Mouse (Mus musculus): Measurements from ENCODE around the gene Cfb. TPM values are rescaled to one million over a fixed set of nuclear protein-coding genes. Genes with fewer than 3 reads are reported as not detected.
"Not testable (repeated sequence)": the region's sequence is repeated elsewhere in the genome, so short reads cannot be mapped to it uniquely, and the experiment has no call there.

Cfb gene
- polyA plus RNA-seq, 1 experiment: 1.1 TPM

DNA sequence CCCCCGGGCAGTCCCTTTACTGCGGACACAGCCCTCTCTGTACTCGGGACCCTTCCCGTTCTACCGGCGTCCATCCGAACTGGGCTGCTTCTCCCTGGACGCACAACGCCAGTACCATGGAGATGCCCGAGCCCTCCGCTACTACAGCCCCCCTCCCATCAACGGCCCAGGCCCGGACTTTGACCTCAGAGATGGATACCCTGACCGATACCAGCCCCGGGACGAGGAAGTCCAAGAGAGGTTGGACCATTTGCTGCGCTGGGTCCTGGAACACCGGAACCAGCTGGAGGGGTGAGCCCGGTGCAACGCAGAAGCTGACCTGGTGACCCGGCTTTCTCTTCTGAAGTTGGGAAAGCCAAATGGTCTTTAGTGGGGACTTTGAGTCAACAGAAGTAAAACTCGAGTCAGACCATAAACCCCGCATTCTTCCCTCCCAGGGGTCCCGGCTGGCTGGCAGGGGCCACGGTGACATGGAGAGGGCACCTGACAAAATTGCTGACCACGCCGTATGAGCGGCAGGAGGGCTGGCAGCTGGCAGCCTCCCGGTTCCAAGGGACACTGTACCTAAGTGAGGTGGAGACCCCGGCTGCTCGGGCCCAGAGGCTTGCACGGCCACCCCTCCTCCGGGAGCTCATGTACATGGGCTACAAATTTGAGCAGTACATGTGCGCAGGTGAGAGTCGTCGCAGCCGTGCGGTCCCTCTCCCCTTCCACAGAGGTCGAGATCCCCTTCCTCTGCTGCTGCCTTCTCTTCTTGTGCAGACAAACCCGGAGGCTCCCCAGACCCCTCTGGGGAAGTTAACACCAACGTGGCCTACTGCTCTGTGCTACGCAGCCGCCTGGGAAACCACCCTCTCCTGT is 24.6 kb downstream of the Cfb start:
- Histone ChIP-seq H3K27me3 (ENCODE audit: control insufficient read depth, insufficient read depth, low read length) (no peaks in the 10 kb centered on the region), H3K36me3 (ENCODE audit: control insufficient read depth, insufficient read depth, low read length) (peaks cover 1% of the 10 kb centered on the region; the same call in 1 of the 2 replicates), H3K4me1 (ENCODE audit: control insufficient read depth, insufficient read depth, low read length) (peaks cover 14% of the 10 kb centered on the region), H3K27ac (ENCODE audit: control insufficient read depth, insufficient read depth, low read depth, low read length) (peak overlapping the region; percentile 86), H3K4me3 (ENCODE audit: control insufficient read depth, low read depth, low read length) (peak overlapping the region; percentile 99)
- TF ChIP-seq POLR2A (IDR thresholded peaks at IDR 0.05; ENCODE audit: control insufficient read depth, low read depth, low read length) (no peak), CTCF (IDR thresholded peaks at IDR 0.05; ENCODE audit: control insufficient read depth, insufficient read depth, insufficient replicate concordance, low read depth, low read length) (no peak)

- H3K36me3 ChIP-seq (ENCODE audit: control insufficient read depth, insufficient read depth, low read length): peaks cover 1% of the 10 kb centered on the region; the same call in 1 of the 2 replicates
- H3K4me3 ChIP-seq (ENCODE audit: control insufficient read depth, low read depth, low read length): peak within 1 kb of the TSS; percentile 99
- no peaks in the 10 kb centered on the region for H3K27me3 ChIP-seq (ENCODE audit: control insufficient read depth, insufficient read depth, low read length)
- peak within 1 kb of the TSS; percentile 86 for H3K27ac ChIP-seq (ENCODE audit: control insufficient read depth, insufficient read depth, low read depth, low read length)
- H3K4me1 ChIP-seq (ENCODE audit: control insufficient read depth, insufficient read depth, low read length): peaks cover 14% of the 10 kb centered on the region
- TF ChIP-seq POLR2A (IDR thresholded peaks at IDR 0.05; ENCODE audit: control insufficient read depth, low read depth, low read length) (peak; percentile 51; the same call in 1 of the 2 replicates), CTCF (IDR thresholded peaks at IDR 0.05; ENCODE audit: control insufficient read depth, insufficient read depth, insufficient replicate concordance, low read depth, low read length) (no peak)
These were observed 25.5 kb downstream of the Cfb start, which contains the start of the genes Stk19 and Dxo for GRCm38 (mm10) chr17:34836856-34837221. Stk19 (minus strand) TSS chr17:34836945. Dxo (plus strand) TSS chr17:34837019.

- H3K4me3 ChIP-seq (ENCODE audit: control insufficient read depth, low read depth, low read length): peak overlapping the region; percentile 99
- H3K27ac ChIP-seq (ENCODE audit: control insufficient read depth, insufficient read depth, low read depth, low read length): peak overlapping the region; percentile 82
- H3K36me3 ChIP-seq (ENCODE audit: control insufficient read depth, insufficient read depth, low read length): peaks cover 1% of the 10 kb centered on the region; the same call in 1 of the 2 replicates
- peaks cover 14% of the 10 kb centered on the region for H3K4me1 ChIP-seq (ENCODE audit: control insufficient read depth, insufficient read depth, low read length)
- H3K27me3 ChIP-seq (ENCODE audit: control insufficient read depth, insufficient read depth, low read length): no peaks in the 10 kb centered on the region
- TF ChIP-seq POLR2A (IDR thresholded peaks at IDR 0.05; ENCODE audit: control insufficient read depth, low read depth, low read length) (no peak), CTCF (IDR thresholded peaks at IDR 0.05; ENCODE audit: control insufficient read depth, insufficient read depth, insufficient replicate concordance, low read depth, low read length) (no peak)
These were observed 26.0 kb downstream of the Cfb start for GRCm38 (mm10) chr17:34836155-34836855.

DNA sequence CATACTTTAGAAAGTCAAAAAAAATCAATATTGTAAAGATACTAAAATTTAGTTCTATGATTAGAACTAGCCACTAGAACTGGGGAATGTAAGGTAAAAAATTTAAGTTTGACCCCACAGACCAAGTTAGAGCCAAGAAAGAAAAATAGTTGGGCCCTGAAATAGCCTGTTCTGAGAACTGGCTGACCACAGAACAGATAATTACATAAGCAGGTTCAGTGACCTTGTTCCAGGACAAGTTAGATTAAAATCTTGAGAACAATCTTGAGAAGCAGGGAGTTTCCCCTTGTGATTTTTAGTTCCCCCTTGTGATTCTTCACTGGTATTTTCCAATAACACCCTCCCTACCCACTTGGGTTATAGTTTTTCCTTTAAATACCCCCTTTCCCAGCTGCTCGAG is 31.5 kb downstream of the Cfb start:
- not testable (repeated sequence) for H3K36me3 ChIP-seq (ENCODE audit: control insufficient read depth, insufficient read depth, low read length); H3K4me1 ChIP-seq (ENCODE audit: control insufficient read depth, insufficient read depth, low read length); H3K27me3 ChIP-seq (ENCODE audit: control insufficient read depth, insufficient read depth, low read length); H3K4me3 ChIP-seq (ENCODE audit: control insufficient read depth, low read depth, low read length); H3K27ac ChIP-seq (ENCODE audit: control insufficient read depth, insufficient read depth, low read depth, low read length)

DNA sequence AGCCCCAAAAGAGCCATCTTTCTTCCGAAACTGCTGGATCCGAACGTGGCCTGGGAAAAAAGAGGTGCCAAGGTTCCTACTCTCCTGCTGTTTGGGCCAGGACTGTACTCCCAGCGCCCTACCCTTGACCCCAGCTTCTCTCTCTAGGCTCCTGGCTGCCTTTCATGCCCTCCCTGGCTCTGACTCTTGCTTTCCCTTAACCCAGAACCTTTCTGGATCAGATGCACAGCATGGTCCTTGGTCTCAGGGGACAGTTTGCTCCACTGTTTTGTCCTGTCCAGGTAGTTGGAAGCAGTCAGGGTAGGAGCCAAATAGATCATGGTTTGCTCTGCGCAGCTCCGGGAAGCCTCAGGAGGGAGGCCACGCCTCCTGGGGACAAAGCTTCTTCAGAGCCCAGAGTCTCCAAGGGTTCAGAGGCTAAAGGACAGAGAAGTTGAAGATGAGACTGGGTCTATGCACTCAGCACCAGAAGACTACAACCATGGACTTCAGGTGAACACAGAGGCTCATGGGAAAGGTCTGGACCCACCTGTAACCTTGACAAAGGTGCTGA is 47.4 kb downstream of the Cfb start:
- no peak for TF ChIP-seq POLR2A (IDR thresholded peaks at IDR 0.05; ENCODE audit: control insufficient read depth, low read depth, low read length)
- TF ChIP-seq CTCF (IDR thresholded peaks at IDR 0.05; ENCODE audit: control insufficient read depth, insufficient read depth, insufficient replicate concordance, low read depth, low read length): no peak
- Histone ChIP-seq H3K27ac (ENCODE audit: control insufficient read depth, insufficient read depth, low read depth, low read length) (no peak overlapping the region), H3K4me1 (ENCODE audit: control insufficient read depth, insufficient read depth, low read length) (peaks cover 4% of the 10 kb centered on the region), H3K27me3 (ENCODE audit: control insufficient read depth, insufficient read depth, low read length) (no peaks in the 10 kb centered on the region), H3K36me3 (ENCODE audit: control insufficient read depth, insufficient read depth, low read length) (no peaks in the 10 kb centered on the region), H3K4me3 (ENCODE audit: control insufficient read depth, low read depth, low read length) (no peak overlapping the region)

DNA sequence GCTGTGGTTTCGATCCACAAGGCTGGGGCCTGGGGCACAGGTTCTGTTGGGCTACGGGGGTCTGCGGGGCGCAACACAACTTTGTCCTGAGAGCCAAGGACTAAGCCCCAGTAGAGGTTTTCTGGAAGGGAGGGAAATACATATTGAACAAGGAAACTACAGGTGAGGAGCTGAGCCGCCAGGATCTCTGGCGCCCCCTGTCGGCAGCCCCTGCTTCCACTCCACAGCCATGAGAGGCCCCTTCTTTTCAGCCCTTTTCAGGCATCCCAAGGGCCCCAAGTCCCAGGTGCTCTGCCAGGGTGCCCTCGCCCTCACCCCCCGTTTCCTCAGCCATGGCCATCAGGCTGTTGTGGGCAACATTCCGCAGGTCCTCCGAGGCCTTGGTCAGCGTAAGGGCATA is 48.6 kb downstream of the Cfb start:
- not testable (repeated sequence) for H3K27me3 ChIP-seq (ENCODE audit: control insufficient read depth, insufficient read depth, low read length); H3K27ac ChIP-seq (ENCODE audit: control insufficient read depth, insufficient read depth, low read depth, low read length); H3K36me3 ChIP-seq (ENCODE audit: control insufficient read depth, insufficient read depth, low read length); H3K4me1 ChIP-seq (ENCODE audit: control insufficient read depth, insufficient read depth, low read length); H3K4me3 ChIP-seq (ENCODE audit: control insufficient read depth, low read depth, low read length)
- peak; percentile 61 for TF ChIP-seq CTCF (IDR thresholded peaks at IDR 0.05; ENCODE audit: control insufficient read depth, insufficient read depth, insufficient replicate concordance, low read depth, low read length)

DNA sequence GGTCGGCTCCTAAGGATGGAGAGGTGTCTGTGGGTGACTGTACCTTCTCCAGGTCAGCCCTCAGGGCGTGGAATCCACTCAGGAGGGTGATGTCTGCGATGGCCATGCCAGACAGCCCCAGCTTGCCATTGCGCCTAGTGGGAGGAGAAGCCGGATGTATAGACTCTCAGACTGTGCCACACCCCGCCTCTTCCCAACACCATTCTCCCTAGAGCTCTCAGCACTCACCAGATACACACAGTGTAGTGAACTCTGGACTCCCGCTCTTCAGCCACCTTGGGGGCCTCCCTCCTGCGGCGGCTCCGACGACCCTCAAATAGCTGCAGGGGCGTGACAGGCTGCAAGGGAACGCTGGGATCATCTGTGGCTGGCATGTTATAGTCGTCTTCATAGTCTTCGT is 51.0 kb downstream of the Cfb start:
- H3K27ac ChIP-seq (ENCODE audit: control insufficient read depth, insufficient read depth, low read depth, low read length): no peak overlapping the region
- TF ChIP-seq CTCF (IDR thresholded peaks at IDR 0.05; ENCODE audit: control insufficient read depth, insufficient read depth, insufficient replicate concordance, low read depth, low read length): no peak
- TF ChIP-seq POLR2A (IDR thresholded peaks at IDR 0.05; ENCODE audit: control insufficient read depth, low read depth, low read length): no peak
- H3K4me3 ChIP-seq (ENCODE audit: control insufficient read depth, low read depth, low read length): no peak overlapping the region
- H3K36me3 ChIP-seq (ENCODE audit: control insufficient read depth, insufficient read depth, low read length): no peaks in the 10 kb centered on the region
- no peaks in the 10 kb centered on the region for H3K27me3 ChIP-seq (ENCODE audit: control insufficient read depth, insufficient read depth, low read length)
- H3K4me1 ChIP-seq (ENCODE audit: control insufficient read depth, insufficient read depth, low read length): peaks cover 4% of the 10 kb centered on the region

DNA sequence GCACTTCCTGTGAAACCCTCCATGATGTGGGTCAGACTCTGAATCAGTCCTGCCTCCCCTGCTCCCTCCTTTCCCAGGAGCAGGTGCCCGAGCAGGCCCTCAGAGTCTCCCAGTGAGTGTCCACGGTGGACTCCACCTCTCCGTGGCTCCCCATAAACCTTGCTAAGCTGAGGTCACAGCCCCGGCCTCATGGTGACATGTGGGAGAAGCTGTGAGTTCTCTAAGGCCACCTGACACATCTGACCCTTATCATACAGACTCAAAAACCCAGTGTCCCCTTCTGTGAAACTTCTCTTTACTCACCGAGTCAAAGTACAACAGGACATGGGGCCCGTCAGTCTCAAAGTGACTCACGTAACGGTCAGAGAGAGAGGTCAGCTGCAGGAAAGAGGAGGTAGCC is 51.5 kb downstream of the Cfb start:
- not testable (repeated sequence) for H3K4me3 ChIP-seq (ENCODE audit: control insufficient read depth, low read depth, low read length); H3K36me3 ChIP-seq (ENCODE audit: control insufficient read depth, insufficient read depth, low read length)

GRCm38 (mm10) chr17:34810411-34810810 is 51.9 kb downstream of the Cfb start:
- H3K4me3 ChIP-seq (ENCODE audit: control insufficient read depth, low read depth, low read length); H3K27ac ChIP-seq (ENCODE audit: control insufficient read depth, insufficient read depth, low read depth, low read length); H3K4me1 ChIP-seq (ENCODE audit: control insufficient read depth, insufficient read depth, low read length): not testable (repeated sequence)

More for the DNA sequence above, 51.5 kb downstream of the Cfb start:
- not testable (repeated sequence) for H3K4me1 ChIP-seq (ENCODE audit: control insufficient read depth, insufficient read depth, low read length); H3K27ac ChIP-seq (ENCODE audit: control insufficient read depth, insufficient read depth, low read depth, low read length); H3K27me3 ChIP-seq (ENCODE audit: control insufficient read depth, insufficient read depth, low read length)

More at GRCm38 (mm10) chr17:34810411-34810810, 51.9 kb downstream of the Cfb start:
- not testable (repeated sequence) for H3K27me3 ChIP-seq (ENCODE audit: control insufficient read depth, insufficient read depth, low read length); H3K36me3 ChIP-seq (ENCODE audit: control insufficient read depth, insufficient read depth, low read length)

Measured in testis, adult 2 months (tissue).